Mouse (Mus musculus): ENCODE measurements at regions not wholly inside any gene's neighbourhood (a gene's known extent, or its start where the extent isn't known, plus 50 kb on each side); places are given as distances from the start of the nearest gene placed in this dataset.

GRCm38 (mm10) chr2:48441991-48442544 lies 371.8 kb upstream of the Acvr2a start:
- Histone ChIP-seq H3K9ac (replicated peaks) (no peak overlapping the region), H3K4me1 (replicated peaks; ENCODE audit: control insufficient read depth in 2 of 2, insufficient read depth in 2 of 2, low read length in 1 of 2) (peaks cover 0 to 2% of the 10 kb centered on the region in 2 experiments; a peak in 2 of 4 replicates), H3K36me3 (replicated peaks; ENCODE audit: control insufficient read depth, insufficient read depth, low read depth) (no peaks in the 10 kb centered on the region), H3K27ac (no peak overlapping the region), H3K4me3 (ENCODE audit: insufficient read depth in 1 of 2, low read depth in 2 of 2, low read length in 2 of 2) (no peak overlapping the region), H3K27me3 (ENCODE audit: control insufficient read depth, insufficient read depth, low read length) (no peaks in the 10 kb centered on the region), H3K9me3 (ENCODE audit: control insufficient read depth, low read length) (no peaks in the 10 kb centered on the region), H3K4me2 (ENCODE audit: low read depth) (no peak overlapping the region)
- no peak for TF ChIP-seq CTCF (IDR thresholded peaks at IDR 0.05; ENCODE audit: low read depth)
- TF ChIP-seq EP300 (IDR thresholded peaks at IDR 0.05; ENCODE audit: low read depth), result no peak
- 57% methylated on average over 10 of the region's 10 CpGs for WGBS (ENCODE audit: insufficient replicate concordance)
- DNase-seq (ENCODE audit: low read depth in 3 of 3, low spot score in 3 of 3) (no peak), ATAC-seq (ENCODE audit: insufficient read depth) (no peak)

DNA sequence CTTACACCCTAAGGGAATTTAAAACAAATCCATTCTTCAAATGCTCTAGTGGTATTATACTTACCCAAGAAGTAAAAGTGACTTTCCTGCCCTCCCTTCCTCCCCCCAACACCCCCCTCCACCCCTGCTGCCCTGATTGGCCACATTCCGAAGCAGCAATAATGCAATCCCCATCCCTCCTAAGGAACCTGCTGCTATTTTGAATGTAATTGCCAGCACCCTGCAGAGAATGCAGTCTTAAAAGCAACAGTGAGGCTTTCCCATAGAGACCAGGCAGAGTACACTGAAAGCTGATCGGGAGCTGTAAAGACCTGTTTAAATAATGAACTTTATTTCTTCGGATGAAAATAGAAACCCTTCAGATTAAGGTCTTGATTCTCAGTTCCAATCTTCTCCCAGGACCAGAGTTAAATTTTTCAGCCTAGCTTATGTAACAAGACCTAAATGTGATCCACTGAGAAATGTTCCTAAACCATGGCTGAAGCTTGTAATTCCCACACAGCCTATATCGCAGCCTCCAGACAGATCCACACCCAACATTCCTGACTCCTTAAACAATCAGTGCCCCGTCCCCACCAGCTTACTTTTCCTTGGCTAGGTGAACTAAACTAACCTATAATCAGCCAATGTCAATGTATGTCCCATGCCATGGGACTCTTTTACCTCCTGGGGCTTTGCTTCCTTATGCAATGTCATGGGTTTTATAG lies 367.9 kb upstream of the Acvr2a start:
- ATAC-seq (ENCODE audit: insufficient read depth) (no peak), DNase-seq (ENCODE audit: low read depth in 3 of 3, low spot score in 3 of 3) (no peak)
- WGBS (ENCODE audit: insufficient replicate concordance), result 46% methylated on average over 5 of the region's 5 CpGs
- H3K4me1 ChIP-seq (replicated peaks; ENCODE audit: control insufficient read depth in 2 of 2, insufficient read depth in 2 of 2, low read length in 1 of 2), result peaks cover 0 to 2% of the 10 kb centered on the region in 2 experiments; a peak in 2 of 4 replicates
- no peak overlapping the region for H3K4me2 ChIP-seq (ENCODE audit: low read depth)
- H3K27me3 ChIP-seq (ENCODE audit: control insufficient read depth, insufficient read depth, low read length), result no peaks in the 10 kb centered on the region
- no peak overlapping the region for H3K4me3 ChIP-seq (ENCODE audit: insufficient read depth in 1 of 2, low read depth in 2 of 2, low read length in 2 of 2)
- H3K9me3 ChIP-seq (ENCODE audit: control insufficient read depth, low read length), result no peaks in the 10 kb centered on the region
- no peaks in the 10 kb centered on the region for H3K36me3 ChIP-seq (replicated peaks; ENCODE audit: control insufficient read depth, insufficient read depth, low read depth)
- no peak for TF ChIP-seq CTCF (IDR thresholded peaks at IDR 0.05; ENCODE audit: low read depth)
- TF ChIP-seq EP300 (IDR thresholded peaks at IDR 0.05; ENCODE audit: low read depth), result no peak
- no peak overlapping the region for H3K9ac ChIP-seq (replicated peaks)
- H3K27ac ChIP-seq, result no peak overlapping the region

DNA sequence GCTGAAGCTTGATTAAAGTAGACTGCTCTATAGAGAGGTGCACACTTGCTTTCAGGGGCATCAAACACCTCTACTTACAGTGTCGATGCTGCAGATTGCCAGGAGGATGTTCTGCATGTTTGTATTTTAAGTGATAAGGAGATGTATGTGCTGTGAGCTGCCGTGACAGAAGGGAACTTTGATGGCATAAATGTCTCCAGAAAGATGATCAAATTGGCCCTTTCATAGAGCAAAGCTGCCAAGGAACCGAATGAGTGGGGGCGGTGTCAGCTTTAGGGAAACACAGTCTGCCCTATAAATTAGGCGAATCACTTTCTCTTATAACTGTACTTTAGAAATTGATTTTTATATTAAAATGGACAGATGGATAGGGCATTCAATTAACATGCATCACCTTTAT lies 367.3 kb upstream of the Acvr2a start:
- no peak overlapping the region for H3K4me3 ChIP-seq (ENCODE audit: insufficient read depth in 1 of 2, low read depth in 2 of 2, low read length in 2 of 2)
- DNase-seq (ENCODE audit: low read depth in 3 of 3, low spot score in 3 of 3) (no peak), ATAC-seq (ENCODE audit: insufficient read depth) (no peak)
- H3K27ac ChIP-seq, result no peak overlapping the region
- 63% methylated on average over 5 of the region's 5 CpGs for WGBS (ENCODE audit: insufficient replicate concordance)
- no peaks in the 10 kb centered on the region for H3K27me3 ChIP-seq (ENCODE audit: control insufficient read depth, insufficient read depth, low read length)
- TF ChIP-seq EP300 (IDR thresholded peaks at IDR 0.05; ENCODE audit: low read depth), result no peak
- H3K4me1 ChIP-seq (replicated peaks; ENCODE audit: control insufficient read depth in 2 of 2, insufficient read depth in 2 of 2, low read length in 1 of 2), result no peaks in the 10 kb centered on the region; a peak in 1 of 4 replicates
- no peak overlapping the region for H3K9ac ChIP-seq (replicated peaks)
- no peaks in the 10 kb centered on the region for H3K36me3 ChIP-seq (replicated peaks; ENCODE audit: control insufficient read depth, insufficient read depth, low read depth)
- H3K9me3 ChIP-seq (ENCODE audit: control insufficient read depth, low read length), result no peaks in the 10 kb centered on the region
- H3K4me2 ChIP-seq (ENCODE audit: low read depth), result no peak overlapping the region

GRCm38 (mm10) chr2:48449165-48449842 lies 364.6 kb upstream of the Acvr2a start:
- no peak overlapping the region for H3K27ac ChIP-seq
- no peaks in the 10 kb centered on the region for H3K4me1 ChIP-seq (replicated peaks; ENCODE audit: control insufficient read depth in 2 of 2, insufficient read depth in 2 of 2, low read length in 1 of 2)
- DNase-seq (ENCODE audit: low read depth in 3 of 3, low spot score in 3 of 3), result no peak
- ATAC-seq (ENCODE audit: insufficient read depth), result no peak
- no peaks in the 10 kb centered on the region for H3K36me3 ChIP-seq (replicated peaks; ENCODE audit: control insufficient read depth, insufficient read depth, low read depth)
- H3K27me3 ChIP-seq (ENCODE audit: control insufficient read depth, insufficient read depth, low read length), result no peaks in the 10 kb centered on the region
- no peaks in the 10 kb centered on the region for H3K9me3 ChIP-seq (ENCODE audit: control insufficient read depth, low read length)
- no peak overlapping the region for H3K4me2 ChIP-seq (ENCODE audit: low read depth)
- no peak overlapping the region for H3K9ac ChIP-seq (replicated peaks)
- no peak for TF ChIP-seq CTCF (IDR thresholded peaks at IDR 0.05; ENCODE audit: low read depth)
- no peak for TF ChIP-seq EP300 (IDR thresholded peaks at IDR 0.05; ENCODE audit: low read depth)
- H3K4me3 ChIP-seq (ENCODE audit: insufficient read depth in 1 of 2, low read depth in 2 of 2, low read length in 2 of 2), result no peak overlapping the region
- WGBS (ENCODE audit: insufficient replicate concordance), result 53% methylated on average over 7 of the region's 7 CpGs

Data from liver, embryonic 14.5 days (tissue).